Mouse (Mus musculus) embryo, embryonic 9.5 days (tissue): Measurements from ENCODE around the gene Snai1.
A peak's percentile ranks its signal among the peaks of the same experiment; 100 is the strongest.

Experiments
- DNase-seq: peaks from one replicate; pipeline ENCODE4 v3.0.0-alpha.2; 2017; ENCODE audit errors: extremely low spot score

The Snai1 gene

DNA sequence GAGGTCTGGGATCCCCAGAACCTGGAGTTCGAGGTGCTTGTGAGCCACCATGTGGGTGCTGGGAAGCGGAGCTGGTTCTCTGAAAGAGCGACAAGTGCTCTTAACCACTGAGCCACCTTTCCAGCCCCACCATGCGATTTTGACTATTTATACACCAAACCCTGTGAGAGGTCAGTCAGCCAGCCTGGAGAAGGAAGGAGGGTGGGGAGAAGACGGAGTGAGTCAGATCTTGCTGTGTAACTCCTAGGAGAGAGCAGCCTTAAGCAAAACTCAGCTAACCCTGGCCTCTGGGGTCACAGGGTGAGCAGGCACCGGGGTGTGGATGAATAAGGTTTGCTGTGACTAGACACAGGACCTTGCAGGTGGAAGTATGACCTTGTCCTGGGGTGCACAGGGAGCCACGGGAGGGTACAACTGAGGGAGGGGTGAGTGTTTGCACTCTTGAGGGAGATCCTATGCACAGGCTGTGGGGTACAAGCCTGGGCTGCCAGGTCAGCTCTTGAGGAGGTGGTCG, 12.4 kb downstream of the Snai1 start:
- no peak for DNase-seq

DNA sequence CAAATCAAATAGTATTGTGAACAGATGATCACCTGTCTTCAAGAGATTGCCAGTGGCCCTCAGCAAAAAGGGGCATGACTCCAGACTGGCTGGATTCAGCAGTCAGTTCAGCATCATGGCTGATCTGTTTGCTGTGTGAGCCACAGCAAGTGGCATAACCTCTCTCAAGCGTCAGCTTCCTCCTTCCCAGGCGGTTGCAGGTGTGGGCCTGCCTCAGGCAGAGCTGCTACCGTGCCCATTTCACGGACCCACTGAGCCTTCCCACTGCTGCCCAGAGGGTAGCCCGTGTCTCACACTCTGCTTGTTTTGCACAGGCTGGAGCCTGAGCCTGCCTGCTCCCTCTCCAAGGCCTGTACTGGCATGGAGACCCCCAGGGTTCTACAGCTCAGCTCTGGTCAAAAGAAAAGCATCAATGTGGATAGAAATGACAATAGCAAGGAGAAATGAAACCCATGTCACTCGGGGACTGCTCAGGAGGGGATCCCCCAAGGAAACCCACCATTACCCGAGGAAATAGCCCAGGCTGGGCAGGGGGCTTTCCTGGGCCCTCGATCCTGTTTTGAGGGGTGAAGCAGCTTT, 13.4 kb downstream of the Snai1 start:
- no peak for DNase-seq

DNA sequence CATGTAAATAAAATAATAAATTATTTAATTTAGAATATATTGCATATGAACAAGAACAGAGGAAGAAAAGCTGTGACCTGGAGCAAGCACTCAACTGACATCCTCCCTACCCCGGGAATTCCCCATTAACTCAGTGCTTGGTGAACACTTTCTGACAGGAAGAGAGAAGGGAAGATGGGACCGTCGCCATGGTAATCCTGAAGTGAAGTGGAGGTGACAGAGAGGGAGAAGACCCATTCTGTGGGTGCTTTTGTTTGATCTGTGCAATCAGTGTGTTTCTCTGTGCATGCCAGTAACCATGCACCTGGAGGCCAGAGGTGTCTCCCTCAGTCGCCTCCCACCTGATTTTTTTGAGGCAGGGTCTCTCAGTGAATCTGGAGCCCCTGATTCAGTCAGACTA, 14.3 kb downstream of the Snai1 start:
- DNase-seq, result no peak

DNA sequence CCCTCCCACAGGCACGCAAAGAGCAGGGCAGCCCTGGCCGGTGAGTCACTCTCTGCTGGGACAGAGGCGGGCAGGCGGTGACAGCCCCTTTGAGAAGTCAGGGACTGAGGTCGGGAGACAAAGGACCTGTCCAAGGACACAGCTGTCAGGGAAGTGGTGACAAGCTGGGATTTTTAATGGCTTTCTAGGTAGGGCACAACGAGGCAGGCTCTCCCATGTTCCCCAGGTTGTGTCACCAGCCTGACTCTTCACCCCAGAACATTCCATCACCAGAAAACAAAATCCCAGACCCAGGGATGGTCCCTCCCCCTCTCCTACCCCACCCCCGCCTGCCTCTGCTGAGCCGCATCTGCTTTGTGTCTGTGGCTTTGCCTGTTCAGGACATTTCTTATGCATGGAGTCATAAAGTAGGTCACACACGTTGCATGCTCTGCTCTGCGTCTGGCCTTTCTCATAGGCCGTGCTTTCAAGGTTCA, 15.0 kb downstream of the Snai1 start:
- DNase-seq, result peak; percentile 61

DNA sequence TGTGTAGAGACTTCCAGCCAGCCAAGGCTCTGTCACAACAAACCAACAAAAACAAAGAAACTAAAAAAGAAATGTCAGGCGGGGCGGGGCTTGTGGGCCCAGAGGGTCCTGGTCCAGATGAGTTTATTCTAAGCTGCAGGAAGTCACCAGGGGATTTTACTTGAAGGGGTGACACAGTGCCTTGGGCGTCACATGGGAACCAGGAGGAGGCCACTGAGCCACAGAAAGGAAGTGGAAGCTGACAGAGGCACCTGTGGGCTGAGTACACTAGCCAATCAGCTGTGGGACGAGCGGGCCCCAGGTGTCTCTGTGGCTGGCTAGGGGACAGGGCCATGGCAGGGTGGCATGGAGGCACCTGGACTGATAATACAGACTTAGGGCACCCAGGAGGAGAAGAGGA, 17.8 kb downstream of the Snai1 start:
- DNase-seq, result no peak

DNA sequence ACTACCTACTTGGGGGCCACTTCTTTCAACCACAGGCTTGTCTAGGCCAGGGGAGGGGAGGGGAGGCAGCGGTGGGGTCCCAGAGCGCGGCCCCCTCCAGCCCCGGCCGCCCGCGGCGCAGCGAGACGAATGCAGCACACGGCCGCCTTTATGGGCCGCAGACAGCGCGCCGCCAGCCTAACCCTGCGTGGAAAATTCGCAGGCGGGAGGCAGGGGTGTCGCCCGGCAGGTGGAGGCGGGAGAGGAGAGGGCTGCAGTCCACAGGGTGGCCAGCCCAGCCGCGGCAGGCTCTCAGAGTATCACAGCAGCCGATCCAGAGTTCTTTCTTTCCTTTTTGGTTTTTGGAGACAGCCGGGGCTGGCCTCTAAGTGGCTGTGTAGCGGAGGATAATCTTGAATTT, 21.4 kb downstream of the Snai1 start:
- no peak for DNase-seq

DNA sequence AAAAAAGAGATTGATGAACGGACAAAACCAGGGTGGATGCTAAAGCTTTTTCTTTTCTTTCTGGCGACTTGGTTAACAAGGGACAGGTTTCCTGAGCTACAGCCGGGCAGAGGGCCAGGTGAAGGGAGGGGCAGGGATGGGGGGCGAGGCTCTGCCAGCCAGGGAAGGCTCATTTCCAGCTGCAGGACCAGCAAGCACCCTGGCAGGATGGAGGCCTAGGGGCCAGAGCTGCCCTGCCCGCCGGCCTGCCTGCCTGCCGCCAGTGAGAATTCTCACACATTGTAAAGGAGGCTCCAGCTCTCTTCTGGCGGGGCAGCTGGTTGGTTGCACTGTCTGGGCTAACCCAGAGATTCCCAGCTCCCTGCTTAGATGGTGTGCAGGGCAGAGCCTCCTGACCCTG, 24.1 kb downstream of the Snai1 start:
- no peak for DNase-seq

DNA sequence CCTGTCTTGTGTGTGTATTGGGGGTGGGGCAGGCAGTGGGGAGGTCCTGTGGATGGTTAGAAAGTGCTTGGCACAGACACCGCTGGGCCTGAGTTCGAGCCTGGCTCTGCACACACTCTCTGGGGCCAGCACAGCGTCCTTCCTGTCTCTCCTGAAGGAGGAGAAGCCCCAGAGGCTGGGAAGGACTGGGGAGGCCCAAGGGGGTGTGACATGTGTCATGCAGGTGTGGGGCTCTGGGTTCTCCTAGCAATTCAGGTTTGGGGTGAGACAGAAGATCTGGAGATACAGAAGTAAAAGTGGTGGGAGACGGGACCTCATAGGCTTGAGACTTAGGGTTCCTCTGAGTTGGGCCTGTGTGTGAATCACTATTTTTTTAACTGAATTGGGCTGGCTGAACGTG, 25.0 kb downstream of the Snai1 start:
- no peak for DNase-seq

DNA sequence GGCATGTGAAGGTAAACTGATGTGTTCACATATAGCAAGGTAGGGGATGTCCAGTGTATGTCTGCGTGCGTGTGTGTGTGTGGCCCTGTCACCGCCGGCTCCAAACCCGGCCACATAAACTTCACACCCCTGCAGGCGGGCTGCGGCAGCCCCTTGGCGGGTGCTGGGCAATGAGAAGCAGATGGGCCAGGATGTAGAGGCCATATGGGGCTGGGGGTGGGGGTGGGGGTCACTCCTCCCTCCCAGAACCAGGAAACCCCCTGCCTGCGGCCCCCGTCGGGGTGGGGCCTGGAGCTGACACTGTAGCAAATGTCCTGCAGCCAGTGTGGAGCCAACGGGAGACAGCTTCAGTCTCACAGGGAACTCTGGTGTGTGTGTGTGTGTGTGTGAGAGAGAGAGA, 25.7 kb downstream of the Snai1 start:
- peak; percentile 76 for DNase-seq

DNA sequence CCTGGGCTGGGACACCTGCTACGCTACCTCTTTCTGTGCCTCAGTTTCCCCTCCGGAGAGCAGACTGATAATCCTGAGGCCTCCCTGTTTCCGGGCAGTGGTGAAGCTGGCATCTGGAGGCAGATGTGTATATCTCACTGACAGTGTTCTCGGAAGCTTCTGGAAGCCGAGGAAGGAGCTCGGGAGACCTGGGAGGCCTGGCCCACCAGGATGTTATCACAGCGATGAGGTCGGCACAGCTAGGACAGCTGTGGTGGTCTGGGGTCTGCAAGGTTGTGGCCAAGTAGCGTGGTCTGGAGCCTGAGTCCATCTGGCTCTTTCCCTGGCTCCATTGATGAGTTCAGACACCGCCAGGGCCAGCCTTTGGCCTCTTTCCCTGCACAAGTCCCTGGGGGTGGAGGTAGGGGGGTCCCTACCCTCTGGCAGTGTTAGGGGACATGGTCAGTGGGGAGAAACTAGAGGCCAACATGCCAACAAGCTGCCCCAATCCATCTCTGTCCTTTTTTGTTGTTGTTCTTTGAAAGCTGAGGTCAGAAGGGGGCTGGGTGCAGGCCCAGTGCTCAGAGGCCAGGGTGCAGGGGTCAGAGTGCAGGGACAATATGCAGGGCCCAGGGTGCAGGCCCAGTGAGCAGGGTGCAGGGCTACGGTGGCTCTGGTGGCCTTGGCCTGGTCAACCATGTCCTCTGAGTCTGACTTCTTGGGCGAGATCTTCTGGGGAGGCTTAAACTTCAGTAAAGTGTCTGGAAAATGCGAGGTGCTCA, 26.7 kb downstream of the Snai1 start:
- no peak for DNase-seq

DNA sequence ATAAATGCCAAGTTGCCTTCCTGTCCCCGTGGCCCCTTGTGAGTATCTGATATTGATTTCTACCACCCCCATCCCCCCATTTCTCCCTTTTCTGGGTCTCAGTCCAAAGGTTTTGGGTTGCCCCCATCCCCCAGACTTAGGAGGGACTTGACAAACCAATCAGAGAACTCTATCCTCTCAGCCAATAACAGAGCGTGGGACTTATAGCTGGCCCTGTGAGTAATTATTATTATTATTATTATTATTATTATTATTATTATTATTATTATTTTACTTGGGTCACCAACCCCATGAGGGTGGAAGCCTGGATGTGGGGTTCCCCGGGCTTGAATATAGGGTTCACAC, 27.3 kb downstream of the Snai1 start:
- DNase-seq, result no peak

DNA sequence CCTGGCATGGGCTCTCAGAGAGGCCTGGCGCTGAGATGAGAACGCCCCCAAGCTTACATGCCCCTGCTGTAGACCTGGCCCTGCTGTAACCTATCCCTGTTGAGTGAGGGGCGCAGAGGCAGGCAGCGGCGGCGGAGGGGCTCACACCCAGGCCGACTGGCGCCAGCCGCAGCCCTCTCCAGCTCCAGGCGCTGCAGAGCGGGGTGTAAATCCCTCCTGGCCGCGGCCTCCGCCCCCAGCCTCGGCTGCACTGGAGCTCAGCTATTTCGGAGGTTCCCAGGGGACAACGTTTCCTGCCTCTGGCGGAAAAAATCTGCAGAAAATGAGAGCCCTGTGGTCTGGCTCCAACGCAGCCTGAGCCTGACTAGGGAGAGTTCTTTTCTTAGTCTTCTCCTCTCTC, 27.7 kb downstream of the Snai1 start:
- DNase-seq, result peak; percentile 71

DNA sequence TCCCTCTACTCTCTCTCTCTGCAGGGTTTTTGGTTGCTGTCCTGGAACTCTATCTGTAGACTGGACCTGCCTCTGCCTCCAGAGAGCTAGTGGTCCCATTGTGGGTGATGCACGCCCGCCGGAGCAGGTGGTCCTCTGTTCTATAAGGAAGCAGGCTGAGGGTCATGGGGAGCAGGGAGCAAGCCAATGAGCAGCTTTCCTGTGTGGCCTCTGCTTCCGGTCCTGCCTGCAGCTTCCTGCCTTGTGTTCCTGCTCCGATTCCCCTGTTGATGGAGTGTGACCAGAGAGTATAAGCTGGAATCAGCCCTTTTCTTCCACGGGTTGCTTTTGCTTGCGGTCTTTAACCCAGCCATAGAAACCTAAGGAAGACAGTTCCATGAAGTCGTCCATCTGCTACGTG, 30.1 kb downstream of the Snai1 start:
- no peak for DNase-seq

DNA sequence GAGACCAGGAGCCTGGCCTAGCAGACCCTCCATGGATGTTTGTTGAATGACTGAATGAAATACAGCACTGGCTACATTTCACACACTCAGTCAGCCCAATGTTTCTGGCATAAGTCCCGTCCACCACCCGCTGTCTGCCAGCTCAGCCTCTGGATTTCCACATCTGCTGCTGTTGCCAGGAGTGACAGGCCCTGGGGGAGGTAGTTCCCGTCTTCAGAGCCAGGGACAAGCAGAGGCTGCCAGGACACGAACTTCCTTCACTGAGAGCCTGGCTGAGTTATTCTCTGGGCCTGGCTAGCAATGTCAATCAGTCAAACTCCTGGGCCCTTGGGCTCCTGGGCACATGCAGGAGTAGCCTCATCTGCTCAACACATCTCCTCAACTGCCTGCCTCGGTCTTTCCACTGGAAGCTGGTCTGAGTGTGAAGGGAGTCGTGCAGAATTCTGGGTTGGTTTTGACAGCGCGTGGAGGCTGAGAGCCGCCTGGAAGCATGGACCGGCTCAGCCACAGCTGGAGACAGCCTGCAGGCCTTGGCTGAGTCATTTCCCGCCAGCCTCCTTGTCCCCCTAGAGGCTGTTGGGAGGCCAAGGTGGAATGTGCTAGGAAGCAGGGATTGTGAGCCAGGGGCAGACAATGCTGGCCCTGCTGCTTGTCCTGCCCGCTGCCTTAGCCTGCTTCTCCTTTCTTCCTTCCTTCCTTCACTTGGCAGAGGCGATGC, 32.1 kb downstream of the Snai1 start:
- DNase-seq, result no peak

DNA sequence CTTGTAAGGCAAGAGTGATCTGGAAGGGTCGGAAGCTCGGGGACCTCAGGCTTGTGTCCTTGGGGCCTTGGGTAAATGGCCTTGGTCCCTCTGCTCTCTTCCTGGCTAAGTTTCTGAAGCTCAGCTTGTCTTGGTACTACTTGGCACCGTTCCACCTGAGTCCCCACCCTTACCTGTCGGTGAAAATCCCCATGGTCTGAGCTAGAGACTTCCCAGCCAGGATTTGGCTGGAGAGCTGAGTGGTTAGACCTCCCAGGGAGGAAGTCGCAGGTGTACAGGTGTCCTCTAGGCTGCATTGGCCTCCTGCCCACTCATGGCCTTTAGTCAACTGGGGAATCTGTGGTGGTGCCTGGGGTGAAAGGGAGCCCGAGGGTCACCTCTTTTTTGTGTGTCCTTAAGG, 32.8 kb downstream of the Snai1 start:
- no peak for DNase-seq

DNA sequence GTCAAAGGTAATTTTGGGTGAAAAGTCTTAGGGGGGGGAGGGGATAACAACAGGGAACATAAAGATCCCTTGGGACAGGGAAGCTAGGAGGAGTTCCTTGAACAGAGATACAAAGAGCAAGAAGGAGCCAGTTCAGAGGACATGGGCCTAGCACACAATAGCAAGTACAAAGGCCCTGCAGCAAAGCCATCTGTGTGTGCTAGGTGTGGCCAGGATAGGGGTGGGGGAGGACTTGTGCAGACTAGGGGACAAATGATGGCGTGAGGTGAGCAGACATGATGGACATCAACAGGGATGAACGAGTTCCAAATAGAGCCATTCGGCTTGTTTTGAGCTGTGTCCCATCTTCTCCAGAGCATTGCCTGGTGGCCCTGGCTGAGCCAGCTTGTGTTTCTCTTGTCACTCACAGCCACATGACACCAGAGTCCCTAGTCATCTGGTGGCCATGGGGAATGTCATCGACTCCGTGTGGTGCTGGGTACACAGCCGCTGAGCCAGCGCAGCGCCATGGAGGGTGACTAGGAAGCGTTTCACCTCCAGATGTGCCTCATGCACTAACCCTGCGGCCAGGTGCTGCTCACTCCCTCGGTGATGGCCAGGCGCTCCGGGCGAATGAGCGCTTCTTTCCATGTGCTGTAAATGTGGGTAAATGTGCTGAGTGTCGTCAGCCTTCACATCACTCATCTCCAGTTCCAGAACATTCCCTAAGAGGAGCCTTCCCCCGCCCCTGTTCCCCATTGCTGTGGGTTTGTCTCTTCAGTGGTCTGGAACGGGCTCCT, 33.6 kb downstream of the Snai1 start:
- DNase-seq, result no peak

DNA sequence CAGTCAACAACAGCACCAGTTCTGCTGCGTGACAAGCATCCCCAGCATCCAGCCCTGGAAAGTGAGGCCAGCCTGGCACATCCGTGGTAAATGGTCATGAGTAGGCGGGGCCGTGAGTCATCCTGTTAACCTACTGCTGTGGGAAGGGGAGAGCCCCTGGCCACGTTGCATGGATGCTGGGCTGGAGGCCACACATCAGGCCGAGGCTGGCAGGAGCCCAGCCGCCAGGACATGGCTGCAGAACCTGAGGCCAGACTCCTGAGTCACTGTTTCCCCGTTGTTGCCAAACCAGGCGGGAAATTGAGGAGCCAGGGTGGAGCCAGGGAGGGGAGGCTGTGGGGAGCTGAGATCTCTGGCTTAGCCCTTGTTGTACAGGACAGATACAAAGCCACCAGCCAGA, 36.8 kb downstream of the Snai1 start:
- DNase-seq, result no peak

DNA sequence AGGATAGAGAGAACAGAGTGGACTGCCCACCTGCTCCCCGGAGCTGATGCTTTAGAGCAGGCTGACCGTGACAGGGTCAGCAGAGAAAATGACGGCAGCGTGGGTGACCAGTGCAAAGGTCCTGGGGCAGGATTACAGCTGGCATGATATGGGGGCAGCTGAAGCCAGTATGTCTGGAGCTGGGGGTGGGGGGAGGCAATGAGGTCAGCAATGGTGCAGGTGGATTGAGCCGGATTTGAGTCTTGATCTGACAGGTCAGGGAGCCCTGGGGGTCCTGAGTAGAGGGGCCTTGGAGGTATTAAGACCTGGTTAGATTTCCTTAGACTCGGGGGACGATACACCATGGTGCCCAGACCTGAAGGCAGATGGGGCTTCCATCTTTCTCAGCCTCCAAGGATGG, 37.6 kb downstream of the Snai1 start:
- no peak for DNase-seq

DNA sequence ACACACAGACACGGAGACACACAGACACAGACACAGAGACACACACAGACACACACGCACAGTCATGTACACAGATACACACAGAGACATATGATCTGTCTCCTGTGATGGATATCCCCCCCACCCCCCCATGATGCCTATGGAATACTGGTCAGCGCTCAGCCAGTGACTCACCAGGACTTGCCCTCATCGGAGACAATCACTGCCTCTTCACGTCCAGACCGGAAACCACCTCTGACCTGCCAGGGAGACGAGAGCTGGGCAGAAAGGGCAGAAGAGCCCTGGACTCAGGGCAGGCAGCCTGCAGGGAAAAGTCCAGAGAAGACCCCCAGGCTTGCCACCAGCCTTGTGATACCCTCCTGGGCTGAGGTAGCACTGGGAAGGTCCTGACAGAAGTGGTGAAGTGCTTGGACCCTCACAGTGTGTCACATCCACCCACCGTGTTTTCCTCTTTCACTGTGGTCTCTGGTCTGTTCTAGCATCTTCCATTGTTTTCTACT, 38.2 kb downstream of the Snai1 start:
- DNase-seq, result no peak

DNA sequence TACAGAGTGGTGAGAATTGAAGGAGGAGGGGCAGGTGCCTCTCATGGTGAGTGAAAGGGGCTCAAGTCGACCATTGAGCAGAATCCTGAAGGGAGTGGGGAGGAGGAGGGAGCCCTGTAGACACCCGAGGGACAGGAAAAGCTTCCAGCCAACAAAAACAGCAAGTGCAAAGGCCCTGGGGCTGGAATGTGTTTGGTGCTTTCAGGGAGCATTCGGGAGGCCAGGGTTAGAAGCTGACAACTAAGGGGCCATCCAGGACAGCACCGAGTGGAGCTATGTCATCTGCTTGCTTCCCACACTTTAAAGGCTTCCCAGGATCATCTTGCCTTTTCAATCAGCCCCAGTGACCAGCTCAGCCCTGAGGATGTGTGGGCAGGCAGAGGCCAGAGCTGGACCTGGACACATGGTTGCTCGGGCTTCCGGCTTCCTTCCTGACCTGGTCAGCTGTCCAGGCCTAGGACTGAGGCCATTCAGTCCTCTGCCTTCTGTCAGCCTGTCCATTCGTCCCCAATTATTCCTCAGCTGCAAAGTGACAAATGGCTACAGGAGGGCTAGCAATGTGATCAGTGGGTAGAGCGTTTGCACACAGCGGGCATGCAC, 39.3 kb downstream of the Snai1 start:
- DNase-seq, result no peak

DNA sequence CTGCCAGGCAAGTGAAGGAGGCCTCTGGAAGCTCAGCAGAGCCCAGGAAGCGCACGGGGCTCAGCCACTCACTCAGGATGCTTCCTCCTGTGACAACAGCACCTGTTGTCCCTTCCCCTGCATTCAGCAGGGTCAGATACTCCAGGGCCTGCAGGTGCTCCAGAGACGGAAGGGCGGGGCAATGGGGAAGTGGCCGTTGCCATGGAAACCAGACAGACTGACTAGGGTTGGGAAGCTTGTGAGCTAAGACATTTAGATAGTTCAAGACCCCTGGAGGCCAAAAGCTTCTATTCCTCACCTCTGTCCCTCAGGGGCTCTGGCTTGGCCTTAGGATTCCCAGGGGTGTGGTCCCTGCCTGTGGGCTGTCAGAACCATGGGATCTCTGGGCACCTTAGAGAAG, 40.5 kb downstream of the Snai1 start:
- no peak for DNase-seq
